Mouse (Mus musculus) MEL (cell line): ENCODE data around the gene Emilin2. TPM values are rescaled to one million over a fixed set of nuclear protein-coding genes. Genes with fewer than 3 reads are reported as not detected.
A peak's percentile ranks its signal among the peaks of the same experiment; 100 is the strongest.

Experiments used
- DNase-seq: peaks from one replicate; pipeline ENCODE4 v3.0.0; 2011; ENCODE audit warnings: low read depth, low spot score
- H3K27ac ChIP-seq: 2 replicates; pipeline ENCODE4 v1.5.1; 2012; ENCODE audit warnings: low read depth, mild to moderate bottlenecking, control low read depth, low read length, moderate library complexity; ENCODE audit not compliant: control insufficient read depth
- H3K27me3 ChIP-seq, 2 experiments: fragments of 150-350 bp in 1 of 2; sonication (generic) in 1 of 2; 2 replicates each; pipeline ENCODE4 v1.6.1; 2012; ENCODE audit warnings: low read length in 2 of 2, mild to moderate bottlenecking in 2 of 2, improper control_type of control experiment in 1 of 2, moderate library complexity in 1 of 2; ENCODE audit not compliant: insufficient read depth in 2 of 2, control insufficient read depth in 1 of 2
- H3K36me3 ChIP-seq, 2 experiments: 2 replicates each; pipeline ENCODE4 v1.6.1; 2012 to 2014; ENCODE audit warnings: low read length in 2 of 2, improper control_type of control experiment in 1 of 2, inconsistent platforms in 1 of 2, mild to moderate bottlenecking in 1 of 2; ENCODE audit not compliant: insufficient read depth in 2 of 2, control insufficient read depth in 1 of 2
- H3K4me1 ChIP-seq, 2 experiments: fragments of 150-350 bp in 1 of 2; sonication (generic) in 1 of 2; 2 replicates each; pipeline ENCODE4 v1.6.1; 2012; ENCODE audit warnings: low read length in 2 of 2, improper control_type of control experiment in 1 of 2, mild to moderate bottlenecking in 1 of 2; ENCODE audit not compliant: insufficient read depth in 2 of 2, control insufficient read depth in 1 of 2
- H3K4me3 ChIP-seq, 2 experiments: fragments of 150-350 bp in 1 of 2; sonication (generic) in 1 of 2; 2 replicates each; pipeline ENCODE4 v1.5.1; 2012; ENCODE audit warnings: low read depth in 2 of 2, low read length in 2 of 2, mild to moderate bottlenecking in 2 of 2, moderate library complexity in 2 of 2, control low read depth in 1 of 2, improper control_type of control experiment in 1 of 2; ENCODE audit not compliant: control insufficient read depth in 1 of 2, insufficient read depth in 1 of 2
- H3K79me2 ChIP-seq: 2 replicates; pipeline ENCODE4 v1.6.1; 2012; ENCODE audit warnings: mild to moderate bottlenecking, low read length, moderate library complexity; ENCODE audit not compliant: control insufficient read depth, poor library complexity, insufficient read depth
- H3K9ac ChIP-seq: 2 replicates; pipeline ENCODE4 v1.6.1; 2012; ENCODE audit warnings: low read depth, mild to moderate bottlenecking, control low read depth, low read length, moderate library complexity; ENCODE audit not compliant: control insufficient read depth, poor library complexity, severe bottlenecking
- H3K9me3 ChIP-seq: fragments of 150-350 bp; sonication (generic); replicated peaks from 2 replicates; pipeline ENCODE4 v1.6.1; 2012; ENCODE audit warnings: mild to moderate bottlenecking, low read length, improper control_type of control experiment, moderate library complexity; ENCODE audit not compliant: insufficient read depth
- BHLHE40 ChIP-seq: IDR thresholded peaks from 2 replicates; pipeline ENCODE4 v1.6.1; 2012; ENCODE audit warnings: low read depth, mild to moderate bottlenecking, inconsistent platforms, low read length, improper control_type of control experiment, borderline replicate concordance
- CHD1 ChIP-seq: IDR thresholded peaks from 2 replicates; pipeline ENCODE4 v1.6.1; 2012; ENCODE audit warnings: low read depth, mild to moderate bottlenecking, inconsistent platforms, low read length, improper control_type of control experiment
- CTCF ChIP-seq, 3 experiments: IDR thresholded peaks in 2 of 3; conservative IDR thresholded peaks in 1 of 3; 2 replicates each; pipeline ENCODE4 v1.5.1; 2011 to 2012; ENCODE audit warnings: low read length in 3 of 3, low read depth in 2 of 3, mild to moderate bottlenecking in 2 of 3, improper control_type of control experiment in 1 of 3, inconsistent platforms in 1 of 3, mixed read lengths in 1 of 3, moderate library complexity in 1 of 3; ENCODE audit not compliant: control insufficient read depth in 1 of 3, insufficient read depth in 1 of 3, poor library complexity in 1 of 3, severe bottlenecking in 1 of 3
- E2F4 ChIP-seq: IDR thresholded peaks from 2 replicates; pipeline ENCODE4 v1.6.1; 2011; ENCODE audit warnings: low read depth, low read length, improper control_type of control experiment, borderline replicate concordance
- ELF1 ChIP-seq: IDR thresholded peaks from 2 replicates; pipeline ENCODE4 v1.6.1; 2014; ENCODE audit warnings: low read depth, mild to moderate bottlenecking, inconsistent platforms, low read length, improper control_type of control experiment, moderate library complexity
- EP300 ChIP-seq, 2 experiments: IDR thresholded peaks; 2 replicates each; pipeline ENCODE4 v1.6.1; 2011; ENCODE audit warnings: improper control_type of control experiment in 2 of 2, low read length in 2 of 2, low read depth in 1 of 2, mild to moderate bottlenecking in 1 of 2
- ETS1 ChIP-seq: IDR thresholded peaks from 2 replicates; pipeline ENCODE4 v1.6.1; 2012; ENCODE audit warnings: low read depth, mild to moderate bottlenecking, inconsistent platforms, low read length, improper control_type of control experiment, moderate library complexity
- GABPA ChIP-seq: IDR thresholded peaks from 2 replicates; pipeline ENCODE4 v1.6.1; 2012; ENCODE audit warnings: low read depth, mild to moderate bottlenecking, inconsistent platforms, low read length, improper control_type of control experiment, moderate library complexity
- GATA1 ChIP-seq: IDR thresholded peaks from 2 replicates; pipeline ENCODE4 v1.6.1; 2011; ENCODE audit warnings: low read depth, low read length, improper control_type of control experiment
- JUND ChIP-seq: IDR thresholded peaks from 2 replicates; pipeline ENCODE4 v1.6.1; 2011; ENCODE audit warnings: low read depth, mild to moderate bottlenecking, improper control_type of control experiment, low read length
- KAT2A ChIP-seq: conservative IDR thresholded peaks from 2 replicates; pipeline ENCODE4 v1.6.1; 2012; ENCODE audit warnings: low read depth, low read length, improper control_type of control experiment, inconsistent platforms
- MAFK ChIP-seq: IDR thresholded peaks from 2 replicates; pipeline ENCODE4 v1.6.1; 2011; ENCODE audit warnings: low read depth, mild to moderate bottlenecking, low read length, improper control_type of control experiment, borderline replicate concordance
- MEF2A ChIP-seq: IDR thresholded peaks from 2 replicates; pipeline ENCODE4 v1.6.1; 2014; ENCODE audit warnings: low read depth, mild to moderate bottlenecking, inconsistent platforms, low read length, improper control_type of control experiment; ENCODE audit not compliant: poor library complexity, insufficient replicate concordance, severe bottlenecking; ENCODE audit errors: extremely low read depth
- MYB ChIP-seq: IDR thresholded peaks from 2 replicates; pipeline ENCODE4 v1.6.1; 2011; ENCODE audit warnings: mild to moderate bottlenecking, low read depth, low read length, improper control_type of control experiment
- MYC ChIP-seq: IDR thresholded peaks from 2 replicates; pipeline ENCODE4 v1.6.1; 2011; ENCODE audit warnings: low read depth, mild to moderate bottlenecking, low read length, improper control_type of control experiment, moderate library complexity
- POLR2AphosphoS5 ChIP-seq: IDR thresholded peaks from 2 replicates; pipeline ENCODE4 v1.6.1; 2012; ENCODE audit warnings: low read depth, borderline replicate concordance, mild to moderate bottlenecking, inconsistent platforms, low read length, moderate library complexity, mixed read lengths
- RCOR1 ChIP-seq: IDR thresholded peaks from 2 replicates; pipeline ENCODE4 v1.6.1; 2012; ENCODE audit warnings: low read depth, mild to moderate bottlenecking, inconsistent platforms, low read length, improper control_type of control experiment
- SIN3A ChIP-seq: IDR thresholded peaks from 2 replicates; pipeline ENCODE4 v1.6.1; 2012; ENCODE audit warnings: low read length, improper control_type of control experiment, inconsistent platforms
- SMC3 ChIP-seq: IDR thresholded peaks from 2 replicates; pipeline ENCODE4 v1.6.1; 2011; ENCODE audit warnings: low read depth, low read length, improper control_type of control experiment
- TAL1 ChIP-seq: IDR thresholded peaks from 2 replicates; pipeline ENCODE4 v1.6.1; 2012; ENCODE audit warnings: mild to moderate bottlenecking, inconsistent platforms, low read length, moderate library complexity, mixed read lengths
- TBP ChIP-seq: IDR thresholded peaks from 2 replicates; pipeline ENCODE4 v1.8.0; 2011; ENCODE audit warnings: low read depth, low read length, improper control_type of control experiment
- TCF12 ChIP-seq: IDR thresholded peaks from 2 replicates; pipeline ENCODE4 v1.6.1; 2014; ENCODE audit warnings: low read depth, mild to moderate bottlenecking, inconsistent platforms, low read length, improper control_type of control experiment, moderate library complexity
- UBTF ChIP-seq: IDR thresholded peaks from 2 replicates; pipeline ENCODE4 v1.6.1; 2012; ENCODE audit warnings: low read depth, mild to moderate bottlenecking, inconsistent platforms, low read length, improper control_type of control experiment, moderate library complexity, borderline replicate concordance; ENCODE audit not compliant: insufficient read depth
- USF1 ChIP-seq: IDR thresholded peaks from 2 replicates; pipeline ENCODE4 v1.6.1; 2014; ENCODE audit warnings: low read depth, mild to moderate bottlenecking, inconsistent platforms, low read length, improper control_type of control experiment, moderate library complexity
- USF2 ChIP-seq, 2 experiments: IDR thresholded peaks; 2 replicates each; pipeline ENCODE4 v1.6.1; 2011 to 2012; ENCODE audit warnings: improper control_type of control experiment in 2 of 2, low read length in 2 of 2, borderline replicate concordance in 1 of 2, inconsistent platforms in 1 of 2, low read depth in 1 of 2, mild to moderate bottlenecking in 1 of 2; ENCODE audit not compliant: insufficient read depth in 1 of 2
- polyA plus RNA-seq, 2 experiments: library from polyadenylated mRNA; stranded (reverse) in 1 of 2; unstranded in 1 of 2; fragments of >175 nt in 1 of 2; fragments of >200 nt in 1 of 2; gene quantifications; 2 replicates each; pipeline versions ENCODE4 v1.2.1 to v1.2.4; 2012; ENCODE audit warnings: low replicate concordance in 2 of 2, low read depth in 1 of 2; ENCODE audit not compliant: insufficient read length in 2 of 2, insufficient read depth in 1 of 2, missing spikeins in 1 of 2
- total RNA-seq: library from RNA; depleted of rRNA; stranded (reverse); fragments of 300-350 nt; gene quantifications from 2 replicates; pipeline ENCODE4 v1.2.3, GENCODE M21; 2012

Emilin2 gene
- total and polyA plus RNA-seq, 3 experiments: 37.4 to 95.5 (median 92.6) TPM

DNA sequence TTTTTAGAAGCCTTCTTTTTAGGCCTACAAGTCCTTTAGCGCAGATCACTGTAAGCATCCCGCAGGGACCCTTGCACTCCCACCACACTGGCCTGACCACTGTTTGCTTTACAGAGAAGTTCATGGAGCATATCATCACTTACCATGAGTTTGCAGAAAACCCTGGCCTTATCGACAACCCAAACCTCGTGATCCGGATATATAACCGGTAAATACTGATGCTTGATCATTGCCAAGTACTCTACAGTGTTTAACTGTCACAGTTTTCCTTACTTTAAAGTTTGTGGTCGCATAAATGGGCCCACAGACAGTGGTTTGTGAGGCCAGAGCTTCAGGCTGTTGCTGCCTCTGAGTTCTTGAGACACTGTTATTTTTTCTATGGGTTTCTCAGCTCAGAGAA is 73.3 kb downstream of the Emilin2 start (continued):
- TF ChIP-seq USF2 (IDR thresholded peaks at IDR 0.05; ENCODE audit: borderline replicate concordance in 1 of 2, insufficient read depth in 1 of 2, low read depth in 1 of 2, low read length in 2 of 2): no peak

DNA sequence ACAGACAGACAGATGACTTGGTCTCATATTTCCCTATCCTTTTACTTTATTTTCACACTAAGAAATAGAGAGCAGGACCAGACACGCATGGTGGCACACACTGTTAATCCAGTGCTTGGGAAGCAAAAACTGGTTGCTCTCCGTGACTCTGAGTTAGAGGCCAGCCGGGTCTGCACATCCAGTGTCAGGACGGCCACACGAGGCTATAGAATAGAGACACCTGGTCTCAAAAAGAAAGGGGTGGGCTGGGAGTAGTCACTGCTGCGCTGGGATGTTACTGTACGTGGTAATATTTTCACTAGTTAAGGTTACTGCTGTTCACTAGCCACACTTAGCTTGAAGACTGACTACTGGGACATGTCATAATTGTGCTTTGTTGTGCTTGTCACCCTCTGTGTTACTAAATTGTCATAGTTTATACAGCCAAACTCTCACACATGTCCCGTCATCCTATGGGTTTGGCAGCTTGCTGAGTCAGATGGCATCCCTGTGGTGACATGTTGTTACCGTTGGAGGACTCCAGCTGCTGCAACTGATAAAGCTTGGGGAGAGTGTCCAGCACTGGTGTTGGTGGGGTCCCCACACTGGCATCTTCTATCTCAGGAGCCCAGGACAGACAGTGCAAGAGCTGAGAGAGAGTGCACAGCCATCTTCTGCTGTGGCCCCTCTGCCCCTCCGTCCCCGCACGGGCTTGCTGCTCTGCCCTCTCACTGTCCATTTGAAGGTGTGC is 76.4 kb downstream of the Emilin2 start:
- Histone ChIP-seq H3K27me3 (no peaks in the 10 kb centered on the region), H3K9me3 (no peaks in the 10 kb centered on the region), H3K27ac (peak overlapping the region; percentile 84), H3K79me2 (no peaks in the 10 kb centered on the region), H3K4me3 (no peak overlapping the region), H3K4me1 (peaks cover 22 to 42% of the 10 kb centered on the region in 2 experiments), H3K9ac (peak overlapping the region; percentile 11; the same call in 1 of the 2 replicates), H3K36me3 (peaks cover 33 to 43% of the 10 kb centered on the region in 2 experiments)
- TF ChIP-seq ETS1: peak; percentile 97
- TF ChIP-seq MYB: peak; percentile 88
- no peak for TF ChIP-seq SMC3
- TF ChIP-seq MYC: peak; percentile 52; the same call in 1 of the 2 replicates
- no peak for TF ChIP-seq POLR2AphosphoS5
- peak; percentile 82 to 98 for TF ChIP-seq EP300 (IDR thresholded peaks at IDR 0.05; ENCODE audit: low read depth in 1 of 2, low read length in 2 of 2)
- peak; percentile 90 for TF ChIP-seq TCF12
- TF ChIP-seq JUND: 0 out of 2 replicates have a peak, but pooled peaks have one; percentile 37
- peak; percentile 76; the same call in 1 of the 2 replicates for TF ChIP-seq GABPA
- no peak for TF ChIP-seq CHD1
- TF ChIP-seq GATA1: peak; percentile 83
- peak; percentile 74 for TF ChIP-seq SIN3A
- peak; percentile 95 for TF ChIP-seq TAL1
- TF ChIP-seq MAFK: 0 out of 2 replicates have a peak, but pooled peaks have one; percentile 53
- DNase-seq: peak; percentile 84

DNA sequence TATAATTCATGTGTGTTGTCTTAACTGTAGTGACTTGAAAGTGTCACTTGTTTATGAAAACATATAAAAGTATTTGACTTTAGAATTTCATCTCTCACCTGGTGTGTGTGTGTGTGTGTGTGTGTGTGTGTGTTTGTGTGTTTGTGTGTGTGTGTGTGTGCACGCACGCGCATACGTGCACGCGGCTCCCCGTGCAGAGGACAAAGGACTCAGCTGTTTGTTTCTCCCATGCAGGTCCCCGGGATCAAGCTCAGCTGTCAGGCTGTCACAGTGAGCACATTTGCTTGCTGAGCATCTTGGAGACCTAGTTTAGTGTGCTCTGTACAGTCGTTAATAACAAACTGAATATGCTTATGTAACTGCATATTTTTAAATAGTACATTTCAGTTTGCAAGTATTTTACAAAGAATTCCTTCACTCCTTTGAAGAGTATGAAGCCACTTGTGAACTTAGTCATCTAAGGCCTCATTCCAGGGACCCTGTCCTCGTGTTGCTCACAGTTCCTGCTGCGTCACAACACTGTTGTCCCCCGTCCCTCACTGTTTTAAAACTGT is 77.7 kb downstream of the Emilin2 start:
- H3K27me3 ChIP-seq: no peaks in the 10 kb centered on the region
- no peaks in the 10 kb centered on the region for H3K79me2 ChIP-seq
- no peak overlapping the region for H3K9ac ChIP-seq
- no peak for DNase-seq
- no peak for TF ChIP-seq ETS1
- no peak for TF ChIP-seq CTCF (IDR thresholded peaks at IDR 0.05 in 2 of 3, conservative IDR thresholded peaks at IDR 0.05 in 1 of 3; ENCODE audit: control insufficient read depth in 1 of 3, insufficient read depth in 1 of 3, low read depth in 2 of 3, low read length in 3 of 3, poor library complexity in 1 of 3, severe bottlenecking in 1 of 3)
- no peak for TF ChIP-seq BHLHE40
- no peak for TF ChIP-seq RCOR1
- TF ChIP-seq KAT2A: no peak
- no peak for TF ChIP-seq MEF2A
- TF ChIP-seq E2F4: no peak
- no peak for TF ChIP-seq GATA1
- TF ChIP-seq SMC3: no peak
- no peak for TF ChIP-seq ELF1
- TF ChIP-seq USF1: no peak
- TF ChIP-seq UBTF: no peak
- TF ChIP-seq TBP: no peak
- no peak for TF ChIP-seq MYC
- H3K36me3 ChIP-seq: peaks cover 33 to 35% of the 10 kb centered on the region in 2 experiments
- no peak overlapping the region for H3K27ac ChIP-seq
- no peaks in the 10 kb centered on the region for H3K9me3 ChIP-seq
- no peak overlapping the region for H3K4me3 ChIP-seq
- peaks cover 19 to 35% of the 10 kb centered on the region in 2 experiments for H3K4me1 ChIP-seq
